Mouse (Mus musculus): ENCODE measurements around the gene Gm12253. TPM values are rescaled to one million over a fixed set of nuclear protein-coding genes. Genes with fewer than 3 reads are reported as not detected.

Gene Gm12253
- polyA plus RNA-seq (2014; fragmentation: Illumina TruSeq; extraction: RNeasy Lipid Tissue Mini Kit (QIAGEN cat#74804); ENCODE audit: low read depth, low replicate concordance) = not detected

DNA sequence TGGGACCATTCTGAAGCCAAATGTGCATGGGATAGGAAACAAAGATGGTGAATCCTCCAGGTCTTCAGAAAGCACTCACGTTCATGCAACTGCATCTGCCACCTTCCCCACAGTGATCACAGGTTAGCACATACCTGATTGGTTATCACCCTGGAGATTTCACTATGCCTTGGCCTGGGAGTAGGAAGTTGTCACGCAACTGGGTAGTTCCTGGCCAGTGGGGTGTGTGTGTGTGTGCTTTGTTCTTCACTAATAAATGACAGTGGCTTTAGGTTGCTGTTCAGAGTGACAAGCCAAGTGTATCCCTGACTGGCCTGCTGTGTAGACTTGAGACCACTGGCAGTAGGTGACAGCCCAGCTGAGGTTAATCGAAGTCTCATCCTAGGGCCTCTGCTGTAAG lies at the start of gene Gm12253:
Gene Gm12253, plus strand, starts transcription at position 301 of the 400 bp plus-strand sequence.

DNA sequence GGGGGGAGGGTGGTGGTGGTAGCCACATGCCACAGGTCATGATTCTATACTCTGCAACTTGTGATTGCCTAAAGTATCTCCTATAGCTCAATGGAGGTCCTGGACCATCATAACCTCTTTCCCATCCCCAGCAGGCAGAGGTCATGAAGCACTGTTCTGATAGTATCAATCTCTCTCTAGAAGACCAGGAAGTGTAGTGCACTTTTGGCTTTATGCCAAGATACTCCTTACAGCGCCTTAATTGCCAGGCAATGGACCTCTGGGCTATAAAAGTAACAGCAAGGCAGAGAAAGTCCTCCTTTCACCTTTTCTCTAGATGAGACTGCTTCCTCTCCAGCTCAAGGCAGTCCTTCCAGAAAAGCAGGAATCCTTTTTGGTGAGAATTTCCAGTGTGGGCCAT lies 11.5 kb upstream of the Gm12253 start, which contains the start of gene 1810065E05Rik:
Gene 1810065E05Rik, plus strand, starts transcription at position 297 of the 400 bp plus-strand sequence.

DNA sequence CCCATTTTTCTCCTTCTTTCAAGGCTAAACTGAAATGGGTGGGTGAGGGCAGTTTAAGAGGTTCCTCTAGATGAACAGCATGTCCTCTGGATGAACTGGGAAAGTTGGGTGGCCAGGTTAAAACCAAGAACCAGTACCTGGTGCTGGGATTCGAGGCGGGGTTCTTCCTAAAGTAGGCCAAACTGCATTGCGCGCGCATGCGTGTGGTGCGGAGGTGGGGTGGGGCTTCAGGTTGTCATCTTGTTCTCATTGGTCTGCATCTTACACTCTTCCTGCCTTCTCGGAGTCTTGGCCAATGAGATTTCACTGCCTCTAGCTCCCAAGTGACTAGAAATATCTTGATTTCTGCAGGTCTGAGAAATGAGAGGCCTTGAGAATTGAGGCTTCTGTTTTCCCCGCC lies 20.4 kb downstream of the Gm12253 start, which contains the start of gene Lypd9:
Gene Lypd9, minus strand, starts transcription at position 165 of the 400 bp plus-strand sequence.

DNA sequence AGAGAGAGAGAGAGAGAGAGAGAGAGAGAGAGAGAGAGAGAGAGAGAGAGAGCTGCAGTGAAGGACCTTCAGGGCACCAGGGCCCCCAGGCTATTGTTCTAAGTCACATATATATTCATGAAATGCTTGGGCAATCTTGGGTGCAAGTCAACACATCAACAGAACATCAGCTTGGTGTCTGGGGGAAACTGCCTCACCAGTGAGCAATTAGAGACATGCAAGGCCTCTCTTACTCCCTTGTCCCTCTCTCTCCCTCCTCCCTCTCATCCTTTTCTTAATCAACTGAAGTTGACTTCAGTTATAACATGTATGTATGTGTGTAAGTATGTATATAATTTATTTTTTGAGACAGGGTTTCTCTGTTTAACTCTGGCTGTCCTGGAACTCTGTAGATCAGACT lies 29.8 kb downstream of the Gm12253 start, which contains the start of gene Olfr30:
Gene Olfr30, minus strand, starts transcription at position 101 of the 400 bp plus-strand sequence.

Other genes starting within 250 kb of the Gm12253 start
- 17.0 TPM for gene Igtp, start 233.0 kb upstream of the Gm12253 start, polyA plus RNA-seq (2014; fragmentation: Illumina TruSeq; extraction: RNeasy Lipid Tissue Mini Kit (QIAGEN cat#74804); ENCODE audit: low read depth, low replicate concordance)
- gene Irgm2, start 232.9 kb upstream of the Gm12253 start, polyA plus RNA-seq (2014; fragmentation: Illumina TruSeq; extraction: RNeasy Lipid Tissue Mini Kit (QIAGEN cat#74804); ENCODE audit: low read depth, low replicate concordance) = 13.4 TPM
- gene 4930438A08Rik, start 157.8 kb upstream of the Gm12253 start, polyA plus RNA-seq (2014; fragmentation: Illumina TruSeq; extraction: RNeasy Lipid Tissue Mini Kit (QIAGEN cat#74804); ENCODE audit: low read depth, low replicate concordance) = not detected
- gene Zfp692, start 125.5 kb upstream of the Gm12253 start, polyA plus RNA-seq (2014; fragmentation: Illumina TruSeq; extraction: RNeasy Lipid Tissue Mini Kit (QIAGEN cat#74804); ENCODE audit: low read depth, low replicate concordance) = 8.9 TPM
- 47.2 TPM for gene Zfp672, start 102.2 kb upstream of the Gm12253 start, polyA plus RNA-seq (2014; fragmentation: Illumina TruSeq; extraction: RNeasy Lipid Tissue Mini Kit (QIAGEN cat#74804); ENCODE audit: low read depth, low replicate concordance)
- gene Sh3bp5l, start 101.8 kb upstream of the Gm12253 start, polyA plus RNA-seq (2014; fragmentation: Illumina TruSeq; extraction: RNeasy Lipid Tissue Mini Kit (QIAGEN cat#74804); ENCODE audit: low read depth, low replicate concordance) = 29.4 TPM
- not detected for gene Lypd8, start 53.5 kb upstream of the Gm12253 start, polyA plus RNA-seq (2014; fragmentation: Illumina TruSeq; extraction: RNeasy Lipid Tissue Mini Kit (QIAGEN cat#74804); ENCODE audit: low read depth, low replicate concordance)
- not detected for gene 1810065E05Rik, start 11.4 kb upstream of the Gm12253 start, polyA plus RNA-seq (2014; fragmentation: Illumina TruSeq; extraction: RNeasy Lipid Tissue Mini Kit (QIAGEN cat#74804); ENCODE audit: low read depth, low replicate concordance)
- not detected for gene Lypd9, start 20.4 kb downstream of the Gm12253 start, polyA plus RNA-seq (2014; fragmentation: Illumina TruSeq; extraction: RNeasy Lipid Tissue Mini Kit (QIAGEN cat#74804); ENCODE audit: low read depth, low replicate concordance)
- not detected for gene Olfr30, start 29.7 kb downstream of the Gm12253 start, polyA plus RNA-seq (2014; fragmentation: Illumina TruSeq; extraction: RNeasy Lipid Tissue Mini Kit (QIAGEN cat#74804); ENCODE audit: low read depth, low replicate concordance)
- gene Olfr332, start 60.0 kb downstream of the Gm12253 start, polyA plus RNA-seq (2014; fragmentation: Illumina TruSeq; extraction: RNeasy Lipid Tissue Mini Kit (QIAGEN cat#74804); ENCODE audit: low read depth, low replicate concordance) = not detected
- gene Olfr331, start 70.0 kb downstream of the Gm12253 start, polyA plus RNA-seq (2014; fragmentation: Illumina TruSeq; extraction: RNeasy Lipid Tissue Mini Kit (QIAGEN cat#74804); ENCODE audit: low read depth, low replicate concordance) = not detected
- not detected for gene Olfr330, start 102.3 kb downstream of the Gm12253 start, polyA plus RNA-seq (2014; fragmentation: Illumina TruSeq; extraction: RNeasy Lipid Tissue Mini Kit (QIAGEN cat#74804); ENCODE audit: low read depth, low replicate concordance)
- gene Olfr329-ps, start 113.9 kb downstream of the Gm12253 start, polyA plus RNA-seq (2014; fragmentation: Illumina TruSeq; extraction: RNeasy Lipid Tissue Mini Kit (QIAGEN cat#74804); ENCODE audit: low read depth, low replicate concordance) = not detected
- gene Olfr328, start 123.1 kb downstream of the Gm12253 start, polyA plus RNA-seq (2014; fragmentation: Illumina TruSeq; extraction: RNeasy Lipid Tissue Mini Kit (QIAGEN cat#74804); ENCODE audit: low read depth, low replicate concordance) = not detected
- not detected for gene Olfr224, start 138.0 kb downstream of the Gm12253 start, polyA plus RNA-seq (2014; fragmentation: Illumina TruSeq; extraction: RNeasy Lipid Tissue Mini Kit (QIAGEN cat#74804); ENCODE audit: low read depth, low replicate concordance)
- gene Olfr325, start 145.2 kb downstream of the Gm12253 start, polyA plus RNA-seq (2014; fragmentation: Illumina TruSeq; extraction: RNeasy Lipid Tissue Mini Kit (QIAGEN cat#74804); ENCODE audit: low read depth, low replicate concordance) = not detected
- gene Olfr324, start 162.6 kb downstream of the Gm12253 start, polyA plus RNA-seq (2014; fragmentation: Illumina TruSeq; extraction: RNeasy Lipid Tissue Mini Kit (QIAGEN cat#74804); ENCODE audit: low read depth, low replicate concordance) = not detected
- 21.0 TPM for gene 2210407C18Rik, start 183.5 kb downstream of the Gm12253 start, polyA plus RNA-seq (2014; fragmentation: Illumina TruSeq; extraction: RNeasy Lipid Tissue Mini Kit (QIAGEN cat#74804); ENCODE audit: low read depth, low replicate concordance)
- gene Olfr323, start 197.9 kb downstream of the Gm12253 start, polyA plus RNA-seq (2014; fragmentation: Illumina TruSeq; extraction: RNeasy Lipid Tissue Mini Kit (QIAGEN cat#74804); ENCODE audit: low read depth, low replicate concordance) = not detected
- gene Trim58, start 207.9 kb downstream of the Gm12253 start, polyA plus RNA-seq (2014; fragmentation: Illumina TruSeq; extraction: RNeasy Lipid Tissue Mini Kit (QIAGEN cat#74804); ENCODE audit: low read depth, low replicate concordance) = not detected
- not detected for gene Olfr322, start 226.2 kb downstream of the Gm12253 start, polyA plus RNA-seq (2014; fragmentation: Illumina TruSeq; extraction: RNeasy Lipid Tissue Mini Kit (QIAGEN cat#74804); ENCODE audit: low read depth, low replicate concordance)
- not detected for gene Olfr320, start 248.5 kb downstream of the Gm12253 start, polyA plus RNA-seq (2014; fragmentation: Illumina TruSeq; extraction: RNeasy Lipid Tissue Mini Kit (QIAGEN cat#74804); ENCODE audit: low read depth, low replicate concordance)

Data from heart, adult 10 weeks (tissue).